Mouse (Mus musculus) erythroblast, adult 5-6 weeks (primary cell): ENCODE results near the gene Mansc1. TPM values are rescaled to one million over a fixed set of nuclear protein-coding genes. Genes with fewer than 3 reads are reported as not detected.

Experiments used
- ATAC-seq: replicated peaks from 2 replicates; pipeline ENCODE4 v1.8.0; 2016; ENCODE audit warnings: moderate number of reproducible peaks, mild to moderate bottlenecking, moderate TSS enrichment, inconsistent platforms; ENCODE audit not compliant: poor library complexity, low FRiP score, severe bottlenecking
- total RNA-seq, 2 experiments: library from RNA; stranded (forward) in 1 of 2; stranded (reverse) in 1 of 2; fragments of 150-400 nt in 1 of 2; fragments of 200-764, 138-1000 nt in 1 of 2; gene quantifications; 2 replicates each; pipeline versions ENCODE4 v1.2.3 to v1.2.4; 2015 to 2017; ENCODE audit warnings: low replicate concordance in 2 of 2

Mansc1 gene
- total RNA-seq, 2 experiments from 2014 or later: 0.26 to 1.3 TPM

DNA sequence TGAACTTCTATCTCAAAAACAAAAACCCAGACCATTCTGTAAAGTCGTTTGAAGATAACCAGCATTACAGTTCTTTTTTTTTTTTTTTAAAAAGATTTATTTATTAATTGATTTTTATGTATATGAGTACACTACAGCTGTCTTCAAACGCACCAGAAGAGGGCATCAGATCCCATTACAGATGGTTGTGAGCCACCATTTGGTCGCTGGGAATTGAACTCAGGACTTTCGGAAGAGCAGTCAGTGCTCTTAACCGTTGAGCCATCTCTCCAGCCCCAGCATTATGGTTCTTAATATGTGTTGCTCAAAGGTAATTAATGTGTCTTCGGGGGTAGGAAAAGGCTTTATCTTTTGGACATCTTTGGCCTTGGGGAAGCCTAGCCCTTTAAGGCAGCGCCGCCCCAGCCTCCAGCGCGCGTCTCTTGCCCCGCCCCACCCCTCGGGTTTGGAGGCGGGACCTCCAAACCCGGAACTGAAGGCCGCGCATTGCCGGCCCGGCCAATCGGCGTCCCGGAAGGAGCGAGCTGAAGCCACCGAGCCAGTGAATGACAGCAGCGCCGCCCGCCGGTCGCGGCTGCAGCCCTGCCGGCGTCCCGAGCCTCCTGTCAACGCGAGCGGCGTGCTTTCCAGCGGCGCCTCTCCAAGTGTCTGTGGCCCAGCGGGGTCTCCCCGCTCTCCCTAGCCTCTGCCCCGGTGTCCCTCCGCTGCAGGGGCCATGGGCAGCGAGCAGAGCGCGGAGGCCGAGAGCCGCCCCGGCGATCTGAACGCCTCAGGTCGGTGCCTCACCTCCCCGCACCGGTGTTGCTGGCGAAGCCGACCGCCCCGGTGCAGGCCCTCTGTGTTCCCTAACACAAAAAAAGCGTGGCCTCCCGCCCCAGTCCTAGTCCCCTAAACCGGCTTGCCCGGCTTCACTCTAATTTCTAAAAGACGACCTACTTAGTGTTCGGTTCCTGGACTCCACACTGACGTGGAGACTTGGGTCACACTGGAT, 8.5 kb upstream of the Mansc1 start:
- peak; percentile 97 for ATAC-seq

DNA sequence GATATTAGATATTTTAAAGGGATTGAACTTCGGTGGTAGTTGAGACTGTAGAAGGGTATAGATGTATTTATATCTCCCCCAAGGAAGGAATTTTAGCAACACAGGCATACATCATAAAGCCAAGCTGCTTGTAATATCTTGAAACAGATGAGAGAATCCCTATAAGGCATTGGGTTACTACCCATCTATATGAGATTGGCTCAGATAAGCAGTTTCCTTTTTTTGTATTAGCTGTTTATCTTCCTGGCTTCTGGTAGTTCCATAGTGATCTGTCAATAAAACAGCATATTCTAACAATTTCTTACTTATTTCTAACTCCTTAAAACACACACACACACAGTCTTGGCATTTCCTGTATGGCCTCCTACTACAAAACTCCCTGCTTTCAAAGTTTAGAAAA, 7.6 kb upstream of the Mansc1 start:
- no peak for ATAC-seq

DNA sequence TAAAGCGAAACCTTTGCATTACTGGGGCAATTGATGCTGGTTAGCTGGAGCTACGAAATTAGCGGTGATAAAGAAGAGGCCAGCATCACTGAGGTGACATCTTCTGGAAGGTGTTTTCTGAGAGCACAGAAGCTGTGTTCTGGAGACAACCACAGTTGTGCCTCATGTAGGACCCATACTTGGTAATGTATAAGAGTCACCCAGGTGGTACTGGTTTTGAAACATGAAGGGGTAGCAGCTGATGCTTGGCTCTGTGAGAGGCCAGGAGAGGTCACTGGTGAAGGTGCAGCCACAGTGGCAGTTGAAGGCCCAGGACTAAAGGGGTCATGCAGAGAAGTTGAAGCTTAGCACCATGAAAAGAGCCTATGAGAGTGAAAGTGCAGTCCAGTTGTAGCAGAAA, 6.9 kb upstream of the Mansc1 start, which contains the start of gene Borcs5:
TSS of gene Borcs5 (plus strand) at position 301 of the 400 bp plus-strand sequence.
- ATAC-seq: no peak

DNA sequence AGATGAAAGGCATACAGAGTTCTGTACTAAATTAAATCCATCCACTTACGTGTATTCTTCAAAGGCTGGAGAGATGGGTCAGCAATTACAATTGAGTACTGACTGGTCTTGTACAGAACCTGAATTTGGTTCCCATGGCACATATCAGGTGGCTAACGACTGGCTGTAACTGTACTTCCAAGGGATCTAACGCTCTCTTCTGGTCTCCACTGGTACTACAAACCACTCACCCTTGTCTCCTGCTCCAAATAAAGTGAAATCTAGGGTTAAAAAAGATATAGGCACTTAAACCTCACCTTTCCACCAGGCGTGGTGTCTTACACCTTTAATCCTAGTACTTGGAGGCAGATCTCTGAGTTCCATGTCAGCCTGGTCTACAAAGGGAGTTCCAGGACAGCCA, 4.2 kb upstream of the Mansc1 start:
- no peak for ATAC-seq

DNA sequence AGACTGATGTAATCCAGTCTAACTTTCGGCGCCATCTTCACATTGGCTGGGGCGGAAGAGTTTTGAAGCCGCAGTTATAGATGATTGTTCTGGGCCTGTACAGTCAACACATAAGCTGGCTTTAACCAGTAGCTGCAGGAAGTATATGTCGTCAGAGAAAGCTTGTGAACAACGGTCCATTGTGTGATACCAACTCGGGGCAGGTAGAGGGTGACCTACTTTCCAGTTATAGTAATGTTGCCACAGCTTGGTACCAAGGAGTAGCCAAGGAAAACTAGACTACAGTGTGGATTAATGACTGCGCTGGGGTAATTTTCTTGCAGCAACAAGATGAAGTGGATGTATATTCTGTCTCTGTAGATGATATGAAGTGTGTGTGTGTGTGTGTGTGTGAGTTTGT, 1.3 kb upstream of the Mansc1 start:
- ATAC-seq: no peak

DNA sequence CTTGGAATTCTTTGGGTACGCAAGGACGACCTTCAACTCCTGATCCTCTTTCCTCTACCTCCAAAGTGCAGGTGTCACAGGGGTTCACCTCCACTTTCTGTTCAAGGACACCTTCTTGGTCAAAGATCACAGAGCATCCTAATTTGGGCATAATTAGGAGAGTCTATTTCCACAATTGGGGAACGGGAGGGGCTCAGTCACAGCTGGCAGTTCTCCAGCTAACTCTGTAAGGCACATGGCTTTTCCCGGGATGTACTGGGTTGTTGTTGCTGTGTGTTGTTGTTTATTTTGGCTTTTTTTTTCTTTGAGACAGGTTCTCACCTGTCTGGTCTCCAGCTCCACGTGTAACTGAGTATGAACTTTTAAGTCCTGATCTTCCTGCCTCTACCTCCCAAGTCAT, 468 bp upstream of the Mansc1 start:
- no peak for ATAC-seq

DNA sequence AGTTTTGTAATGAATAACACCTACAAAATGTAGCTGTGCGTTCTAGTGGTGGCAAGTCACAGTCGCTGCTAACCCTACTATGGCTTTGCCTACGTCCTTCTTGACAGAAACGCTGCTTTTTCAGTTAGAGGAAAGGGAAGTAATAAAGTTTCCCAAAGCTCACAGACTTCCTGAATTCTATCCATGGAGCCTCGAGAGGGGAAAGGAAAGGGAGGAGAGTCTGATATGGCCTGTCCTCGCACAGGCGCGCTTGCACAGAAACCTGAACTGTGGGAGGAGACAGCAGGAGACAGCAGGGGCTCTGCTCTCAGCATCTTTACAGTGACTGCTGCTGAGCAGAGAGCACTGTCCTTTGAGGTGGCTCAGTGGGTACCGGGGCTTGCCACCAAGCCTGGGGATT, 1.8 kb downstream of the Mansc1 start:
- ATAC-seq: no peak

DNA sequence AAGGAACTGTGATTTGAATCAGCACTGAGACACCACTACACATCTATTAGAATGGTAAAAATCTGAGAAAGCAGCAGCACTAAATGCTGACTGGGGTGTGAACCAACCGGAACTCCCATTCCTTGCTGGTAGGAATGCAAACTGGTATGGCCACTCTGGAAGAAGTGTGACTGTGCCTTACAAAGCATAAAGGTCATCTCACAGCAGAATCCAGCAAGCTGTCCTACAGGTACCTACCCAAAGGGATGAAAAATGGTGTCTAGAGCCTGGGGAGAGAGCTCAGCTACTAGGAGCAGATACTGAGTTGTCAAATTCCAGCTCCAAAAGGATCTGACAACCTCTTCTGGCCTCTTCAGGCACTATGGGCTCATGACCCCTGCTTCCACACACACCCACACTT, 5.7 kb downstream of the Mansc1 start:
- no peak for ATAC-seq

DNA sequence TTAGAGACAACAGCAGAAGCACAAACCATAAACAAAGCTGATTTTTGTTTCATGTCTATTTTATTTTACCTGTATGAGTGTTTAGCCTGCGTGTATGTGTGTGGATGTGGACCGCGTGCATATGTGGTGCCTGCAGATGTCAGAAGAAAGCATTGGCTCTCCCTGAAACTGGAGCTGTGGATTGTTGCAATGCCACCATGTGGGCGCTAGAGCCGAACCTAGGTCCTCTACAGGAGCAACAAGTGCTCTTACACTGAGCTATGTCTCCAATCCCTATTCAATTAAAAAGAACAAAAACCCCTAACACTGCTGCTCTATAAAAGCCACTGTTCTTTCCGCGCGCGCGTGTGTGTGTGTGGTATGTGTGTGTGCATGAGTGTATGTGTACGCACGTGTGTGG, 6.9 kb downstream of the Mansc1 start:
- ATAC-seq: no peak

DNA sequence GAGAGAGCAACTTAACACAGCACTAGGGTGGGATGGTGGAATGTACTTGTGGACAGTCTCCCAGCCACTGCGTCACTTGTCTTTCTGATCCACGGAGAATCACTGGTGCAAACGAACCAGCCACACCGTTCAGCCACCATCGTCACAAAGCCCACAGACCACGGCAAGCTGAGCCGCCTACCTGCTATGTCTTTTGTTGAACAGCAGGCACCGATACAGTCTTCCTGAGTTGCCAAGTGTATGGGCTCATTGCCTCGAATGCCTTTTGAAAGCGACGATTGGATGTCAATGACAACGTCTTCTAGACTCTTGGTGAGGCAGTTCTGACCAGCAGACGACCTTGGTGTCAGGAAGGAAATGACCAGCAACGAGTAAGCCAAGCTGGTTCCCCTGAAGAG, 10.7 kb downstream of the Mansc1 start:
- no peak for ATAC-seq

DNA sequence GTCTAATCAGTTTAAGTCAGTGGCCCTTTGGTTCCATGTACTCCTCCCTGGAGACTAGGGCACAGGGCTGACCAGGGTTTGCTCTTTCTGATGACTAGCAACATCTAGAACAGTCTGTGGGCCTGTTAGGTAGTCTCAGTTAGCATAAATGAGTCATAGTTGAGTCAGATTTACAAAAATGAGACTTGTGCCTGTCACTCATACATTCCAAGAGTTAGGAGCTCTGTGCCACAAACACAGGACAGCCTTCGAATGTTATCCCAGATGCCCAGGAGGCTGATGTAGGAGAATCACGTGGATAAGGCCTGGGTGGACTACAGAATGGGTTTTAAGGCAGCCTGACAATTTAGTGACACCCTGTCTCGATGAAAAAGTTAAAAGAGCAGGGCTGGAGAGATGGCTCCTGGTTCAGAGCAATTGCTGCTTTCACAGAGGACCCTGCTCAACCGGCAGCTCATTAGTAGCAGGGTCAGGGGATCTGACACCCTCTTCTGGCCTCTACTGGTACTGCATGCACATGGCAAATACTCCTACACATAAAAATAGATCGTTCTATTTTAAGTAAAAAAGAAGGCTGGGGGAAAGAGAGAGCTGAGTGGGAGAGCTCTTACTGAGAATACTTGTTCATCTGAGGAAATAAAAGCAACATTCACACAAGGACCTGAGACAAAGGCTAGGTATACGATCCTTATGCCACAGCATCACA, 11.3 kb downstream of the Mansc1 start:
- ATAC-seq: 0 out of 2 replicates have a peak, but pooled peaks have one; percentile 62

DNA sequence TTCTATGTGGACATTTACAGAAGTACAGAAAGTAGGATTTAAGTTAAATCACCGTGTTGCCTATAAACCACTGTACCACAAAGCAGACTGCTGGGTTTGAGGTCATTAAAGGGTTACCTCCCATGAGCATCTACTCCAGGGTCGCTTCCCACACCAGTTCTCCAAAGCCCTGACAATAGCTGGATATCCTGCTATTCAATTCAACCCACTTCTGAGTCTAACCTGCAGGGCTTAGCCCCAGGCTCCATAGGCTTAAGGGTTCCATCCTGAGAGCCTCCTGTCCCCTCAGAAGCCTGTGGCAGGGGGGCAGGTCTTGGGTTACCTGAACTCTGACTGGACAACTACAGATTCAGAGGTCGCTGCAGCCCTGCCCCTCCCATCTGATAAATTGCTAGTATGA, 12.2 kb downstream of the Mansc1 start:
- ATAC-seq: no peak

DNA sequence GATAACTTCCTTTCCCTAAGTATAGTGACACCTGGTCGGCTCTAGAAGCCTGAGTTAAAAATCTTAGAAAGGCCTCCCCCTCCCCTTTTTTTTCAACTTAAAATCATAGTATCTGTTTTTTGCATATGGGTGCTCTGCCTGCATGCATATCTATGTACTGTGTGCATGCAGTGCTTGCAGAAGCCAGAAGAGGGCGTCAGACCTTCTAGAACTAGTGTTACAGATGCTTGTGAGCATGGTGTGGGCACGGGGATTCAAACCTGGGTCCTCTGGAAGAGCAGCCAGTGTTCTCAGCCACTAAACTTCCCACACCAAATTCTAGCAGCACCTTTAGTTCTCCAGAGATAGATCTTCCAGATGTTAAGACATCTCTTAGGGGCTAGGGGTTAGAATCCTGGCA, 14.7 kb downstream of the Mansc1 start:
- no peak for ATAC-seq

DNA sequence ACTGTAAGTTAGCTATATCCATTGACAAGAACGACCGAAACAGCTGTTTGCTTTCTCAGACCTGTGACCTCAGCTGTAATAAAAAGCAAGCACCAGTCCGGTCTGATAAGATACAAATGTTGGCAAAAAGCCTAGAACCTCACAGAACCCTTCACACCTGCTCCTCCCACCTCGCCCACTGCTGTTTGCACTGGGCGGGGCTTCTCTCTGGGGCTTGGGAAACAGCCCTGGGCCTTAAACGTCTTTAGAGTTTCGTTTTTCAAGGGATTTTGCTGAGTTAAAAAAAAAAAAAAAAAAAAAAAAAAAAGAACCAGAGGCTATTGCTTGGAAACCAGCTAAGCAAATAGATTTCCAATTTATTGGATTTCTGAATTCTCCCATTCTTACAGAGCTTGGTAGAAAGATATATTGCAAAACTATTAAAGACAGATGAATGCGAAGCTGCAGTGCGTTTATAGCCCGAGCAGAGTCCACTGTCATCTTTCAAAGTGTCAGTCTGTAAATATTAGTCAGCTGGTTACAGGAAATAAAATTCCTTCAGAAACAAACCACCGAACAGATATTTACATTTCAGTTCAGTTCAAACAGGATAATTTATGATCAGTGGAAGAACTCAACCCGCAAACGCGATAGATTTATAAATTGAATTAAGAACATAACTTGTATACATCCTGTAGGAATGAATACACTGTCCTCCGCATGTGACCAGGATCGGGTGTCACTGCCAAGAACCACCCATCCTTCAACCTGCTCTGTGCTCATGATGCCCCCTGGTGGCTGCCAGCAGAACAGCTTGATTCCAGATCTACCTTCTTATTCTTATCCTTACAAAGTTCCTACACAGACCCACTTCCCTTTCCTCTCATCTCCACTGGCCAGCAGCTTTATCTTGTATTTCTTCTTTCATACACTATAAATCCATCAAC, 17.3 kb downstream of the Mansc1 start:
- ATAC-seq: peak; percentile 90

DNA sequence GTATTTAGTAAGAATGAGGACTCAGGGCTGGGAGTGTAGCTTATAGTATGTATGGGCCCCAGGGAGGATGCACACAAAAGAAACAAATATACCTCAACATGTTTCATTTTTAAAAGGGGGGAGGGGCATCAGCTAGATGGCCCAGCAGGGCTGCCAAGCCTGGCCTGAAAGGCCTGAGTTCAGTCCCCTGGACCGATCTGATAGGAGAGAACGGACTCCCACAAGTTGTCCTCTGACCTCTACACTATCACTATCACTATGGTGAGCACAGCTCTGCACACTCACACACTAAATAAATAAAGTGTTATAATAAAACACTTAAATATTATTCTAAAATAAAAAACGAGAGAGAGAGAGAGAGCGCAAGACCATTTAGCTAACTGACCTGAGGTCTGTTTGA, 18.0 kb downstream of the Mansc1 start:
- peak; percentile 49 for ATAC-seq

DNA sequence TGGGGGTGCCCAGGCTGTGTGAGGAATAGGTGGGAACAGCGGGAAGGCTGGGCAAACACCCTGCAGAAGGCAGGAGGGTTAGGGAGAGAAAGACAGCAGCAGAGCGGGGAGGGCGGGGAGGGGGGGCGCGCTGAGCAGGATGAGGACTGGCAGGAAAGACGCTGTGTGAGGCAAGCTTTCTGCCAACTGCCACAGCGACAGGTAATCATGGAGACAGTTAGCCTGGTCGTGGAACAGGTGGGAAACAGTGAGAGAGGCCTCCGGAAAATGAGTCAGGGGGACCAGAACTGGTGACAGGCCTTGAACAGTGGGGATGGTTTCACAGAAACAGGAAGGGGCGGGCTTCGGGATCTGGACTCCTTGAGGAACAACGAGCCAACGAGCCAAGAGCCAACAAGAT, 20.4 kb downstream of the Mansc1 start:
- no peak for ATAC-seq

DNA sequence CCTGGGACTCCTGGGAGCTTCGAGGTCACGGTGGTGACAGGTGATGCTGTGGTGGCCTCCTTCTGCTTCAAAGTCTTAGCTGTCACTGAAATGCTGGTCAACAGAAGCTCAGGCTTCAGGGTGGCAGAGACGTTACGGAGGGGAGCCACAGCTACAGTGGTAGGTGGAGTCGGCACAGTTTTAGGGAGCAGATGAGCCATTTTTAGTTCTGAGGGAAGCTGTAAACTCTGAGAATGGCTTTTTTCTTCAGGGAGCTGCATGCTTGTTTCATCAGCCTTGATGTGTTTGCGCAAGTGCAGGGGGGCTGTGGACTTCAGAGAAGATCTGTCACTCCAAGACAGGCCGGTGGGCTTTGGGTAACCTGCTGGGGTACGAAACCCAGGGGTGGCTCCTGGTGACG, 21.9 kb downstream of the Mansc1 start:
- ATAC-seq: no peak

DNA sequence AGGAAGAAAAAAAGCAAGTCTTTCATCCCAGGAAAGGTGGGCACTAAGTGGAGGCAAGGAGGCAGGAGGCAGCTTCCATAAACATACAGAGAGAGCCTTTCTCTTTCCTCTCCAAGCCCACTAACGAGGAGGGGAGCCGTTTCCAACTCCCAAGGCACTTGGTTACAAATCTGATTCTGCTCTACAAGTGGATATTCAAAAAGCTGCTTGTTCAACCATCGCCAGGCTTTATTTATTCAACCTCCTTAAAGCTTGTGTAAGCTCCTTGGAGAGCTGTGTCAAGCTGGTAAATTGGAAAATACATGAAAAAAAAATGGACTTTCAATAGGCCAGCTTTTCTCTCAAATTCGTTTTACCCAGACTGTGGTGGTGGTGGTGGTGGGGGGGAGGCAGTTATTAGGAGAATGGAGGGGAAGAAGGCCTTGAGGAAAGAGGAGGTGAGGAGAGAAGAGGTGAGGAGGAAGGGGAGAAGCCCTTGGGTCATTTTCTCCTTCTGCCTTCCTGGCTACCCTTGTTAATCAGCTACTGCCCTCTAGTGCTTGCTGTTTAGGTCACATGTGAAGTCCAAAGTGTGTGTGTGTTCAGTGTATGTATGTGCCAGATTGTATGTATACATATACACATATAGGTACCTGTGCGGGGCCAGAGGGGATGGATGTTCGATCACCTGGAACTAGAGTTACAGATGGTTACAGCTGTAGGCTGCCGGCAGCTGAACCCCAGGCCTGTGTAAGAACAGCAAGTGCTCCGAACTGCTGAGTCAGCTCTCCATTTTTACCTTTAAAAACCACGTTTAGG, 25.1 kb downstream of the Mansc1 start:
- no peak for ATAC-seq

DNA sequence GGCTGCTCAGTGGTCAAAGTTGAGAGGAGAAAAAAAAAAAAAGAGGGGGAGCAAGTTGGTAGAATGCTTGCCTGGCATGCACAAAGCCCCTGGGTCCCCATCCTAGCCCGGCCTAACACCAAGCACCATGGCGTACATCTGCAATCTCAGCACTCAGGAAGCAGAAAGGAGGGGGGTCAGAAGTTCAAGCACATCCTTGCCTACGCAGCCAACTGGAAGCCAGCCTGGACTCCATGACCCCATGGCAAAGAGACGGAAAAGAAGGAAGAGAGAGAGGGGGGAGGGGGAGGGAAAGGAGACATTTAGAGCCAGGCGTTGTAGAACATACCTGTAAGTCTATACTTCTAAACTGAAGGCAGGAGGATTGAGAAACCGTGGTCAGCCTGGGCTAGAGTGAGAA, 25.7 kb downstream of the Mansc1 start:
- no peak for ATAC-seq
